Mouse (Mus musculus): Measurements from ENCODE around the gene Ubtd2.

- no peak for TF ChIP-seq CTCF (IDR thresholded peaks at IDR 0.05; ENCODE audit: low read depth)
- no peak for TF ChIP-seq EP300 (IDR thresholded peaks at IDR 0.05; ENCODE audit: low read depth)
These were observed 31.5 kb downstream of the Ubtd2 start for GRCm38 (mm10) chr11:32486621-32487020.

All from liver, postnatal 0 days (tissue).